In the genomic region with DNA sequence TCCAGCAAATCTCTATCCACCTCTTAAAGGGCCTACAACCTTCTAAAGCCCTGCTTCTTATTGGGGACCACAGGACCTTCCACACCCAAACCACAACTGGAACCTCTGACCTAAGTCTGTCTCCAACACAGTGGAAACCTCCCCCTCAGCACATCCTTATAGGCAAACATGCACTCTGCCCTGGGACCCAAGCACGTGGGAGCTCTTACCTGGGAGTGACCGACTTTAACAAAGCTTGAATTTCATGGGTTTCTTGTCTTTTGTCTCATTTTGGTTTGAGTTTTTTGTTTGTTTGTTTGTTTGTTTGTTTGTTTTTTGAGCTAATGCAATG, we compare ENCODE assay signal across 9 mouse cellular contexts. TPM values are rescaled to one million over a fixed set of nuclear protein-coding genes. Genes with fewer than 3 reads are reported as not detected.
DNase-seq lines count a peak whose midpoint lies in the region; ATAC-seq lines count a peak whose summit lies in the region.
"Had no signal": no experiment of that assay in that cellular context is flagged by ENCODE, and none has a peak within 500 bp of the region (broad histone marks: within the 10 kb centered on the region; RNA-seq: fewer than 3 reads in every experiment).

No protein-coding gene starts in this region.

- H3K27me3 ChIP-seq in heart, embryonic 12.5 days (replicated peaks) = no peaks in the 10 kb centered on the region
- no peaks in the 10 kb centered on the region for H3K27me3 ChIP-seq in neural tube, embryonic 11.5 days (ENCODE audit: control insufficient read depth, insufficient read depth, low read length)
- H3K27me3 ChIP-seq in liver, embryonic 13.5 days = peaks cover 4% of the 10 kb centered on the region; the same call in 1 of the 2 replicates
- no peaks in the 10 kb centered on the region for H3K27me3 ChIP-seq in forebrain, embryonic 16.5 days (replicated peaks; ENCODE audit: control insufficient read depth, insufficient read depth, low read length)

- peak; percentile 45; the same call in 1 of the 2 replicates for ATAC-seq in heart, embryonic 12.5 days (ENCODE audit: insufficient number of reproducible peaks, low FRiP score)
- no peak for ATAC-seq in neural tube, embryonic 11.5 days (ENCODE audit: insufficient read depth, low FRiP score, low TSS enrichment)
- no peak for ATAC-seq in liver, embryonic 13.5 days (ENCODE audit: low read depth)
- ATAC-seq in forebrain, embryonic 16.5 days = no peak

- H3K4me2 ChIP-seq in heart, embryonic 12.5 days = peak overlapping the region; percentile 51; the same call in 1 of the 2 replicates
- no peak overlapping the region for H3K4me2 ChIP-seq in neural tube, embryonic 11.5 days (ENCODE audit: low read depth)
- peak overlapping the region; percentile 51 for H3K4me2 ChIP-seq in liver, embryonic 13.5 days
- H3K4me2 ChIP-seq in forebrain, embryonic 16.5 days (ENCODE audit: low read length) = no peak overlapping the region

- H3K9me3 ChIP-seq in heart, embryonic 12.5 days (replicated peaks) = peaks cover 5% of the 10 kb centered on the region; the same call in 1 of the 2 replicates
- H3K9me3 ChIP-seq in neural tube, embryonic 11.5 days (ENCODE audit: control insufficient read depth, low read length) = no peaks in the 10 kb centered on the region
- H3K9me3 ChIP-seq in liver, embryonic 13.5 days (replicated peaks) = no peaks in the 10 kb centered on the region
- H3K9me3 ChIP-seq in forebrain, embryonic 16.5 days (ENCODE audit: control insufficient read depth, low read length) = no peaks in the 10 kb centered on the region

- H3K36me3 ChIP-seq in heart, embryonic 12.5 days = no peaks in the 10 kb centered on the region
- H3K36me3 ChIP-seq in neural tube, embryonic 11.5 days (ENCODE audit: control insufficient read depth, insufficient read depth, low read length) = no peaks in the 10 kb centered on the region
- no peaks in the 10 kb centered on the region for H3K36me3 ChIP-seq in liver, embryonic 13.5 days
- H3K36me3 ChIP-seq in forebrain, embryonic 16.5 days (ENCODE audit: control insufficient read depth, insufficient read depth) = no peaks in the 10 kb centered on the region

- DNase-seq in heart, postnatal 36 days = no peak
- DNase-seq in neural tube, embryonic 11.5 days (ENCODE audit: low spot score) = no peak
- no peak for DNase-seq in neural tube, embryonic 10.5 days (ENCODE audit: extremely low spot score, low spot score)
- no peak for DNase-seq in liver, embryonic 13.5 days
- DNase-seq in layer of hippocampus, postnatal 36 days = no peak
- DNase-seq in urinary bladder, postnatal 25 days (ENCODE audit: low spot score) = no peak
- DNase-seq: left cerebral cortex, postnatal 4 days had no signal

- no peak overlapping the region for H3K4me3 ChIP-seq in heart, embryonic 12.5 days
- no peak overlapping the region for H3K4me3 ChIP-seq in neural tube, embryonic 11.5 days (ENCODE audit: low read depth, low read length)
- no peak overlapping the region for H3K4me3 ChIP-seq in liver, embryonic 13.5 days (replicated peaks)
- no peak overlapping the region for H3K4me3 ChIP-seq in forebrain, embryonic 16.5 days (replicated peaks; ENCODE audit: low read length)

- H3K27ac ChIP-seq in heart, embryonic 12.5 days (ENCODE audit: poor library complexity, severe bottlenecking) = peak overlapping the region; percentile 79
- H3K27ac ChIP-seq in neural tube, embryonic 11.5 days (ENCODE audit: low read depth, low read length) = peak overlapping the region; percentile 69; the same call in 1 of the 2 replicates
- peak overlapping the region; percentile 70; the same call in 1 of the 2 replicates for H3K27ac ChIP-seq in liver, embryonic 13.5 days
- no peak overlapping the region for H3K27ac ChIP-seq in forebrain, embryonic 16.5 days (ENCODE audit: low read length)

- intact Hi-C loops in heart, postnatal 36 days (cut with DNase I) = loop anchor here (2.0 kb wide), 1 partner anchor 21 kb away; no protein-coding TSS in a partner anchor

- no peak overlapping the region for H3K9ac ChIP-seq in heart, embryonic 12.5 days
- H3K9ac ChIP-seq in neural tube, embryonic 11.5 days (ENCODE audit: low read length) = no peak overlapping the region
- no peak overlapping the region for H3K9ac ChIP-seq in liver, embryonic 13.5 days
- H3K9ac ChIP-seq in forebrain, embryonic 16.5 days (replicated peaks; ENCODE audit: low read depth, low read length) = no peak overlapping the region

- WGBS in heart, embryonic 12.5 days = 67% methylated on average over 2 of the region's 2 CpGs
- 87% methylated on average over 2 of the region's 2 CpGs for WGBS in neural tube, embryonic 11.5 days
- WGBS in liver, embryonic 13.5 days (ENCODE audit: insufficient replicate concordance) = 11% methylated on average over 2 of the region's 2 CpGs
- 69% methylated on average over 2 of the region's 2 CpGs for WGBS in forebrain, embryonic 16.5 days

- H3K4me1 ChIP-seq in heart, embryonic 12.5 days (replicated peaks) = peaks cover 20% of the 10 kb centered on the region
- H3K4me1 ChIP-seq in neural tube, embryonic 11.5 days (ENCODE audit: control insufficient read depth, insufficient read depth, low read length) = peaks cover 20% of the 10 kb centered on the region; the same call in 1 of the 2 replicates
- H3K4me1 ChIP-seq in liver, embryonic 13.5 days (replicated peaks) = peaks cover 35% of the 10 kb centered on the region
- peaks cover 9% of the 10 kb centered on the region for H3K4me1 ChIP-seq in forebrain, embryonic 16.5 days (replicated peaks; ENCODE audit: control insufficient read depth, insufficient read depth, low read length)

RNA-seq across cellular contexts. Expression of gene Gmpr, which starts 51.4 kb away (rescaled TPM):
- 165 and 166 TPM in 2 replicates for polyA plus RNA-seq in heart, embryonic 12.5 days (2016; fragmentation: Nextera tagmentation; extraction: Ambion mirVana)
- total RNA-seq in heart, postnatal 36 days (2021) = 100 to 1,000 TPM; 174 to 188 TPM
- polyA plus RNA-seq in neural tube, embryonic 11.5 days (2014; fragmentation: Nextera tagmentation; extraction: Ambion mirVana) = 27.7 and 29.1 TPM in 2 replicates
- polyA plus RNA-seq in liver, embryonic 13.5 days (2015; fragmentation: Nextera tagmentation; extraction: Ambion mirVana) = 352 and 354 TPM in 2 replicates
- 10 to 100 TPM; 59.6 to 64.5 TPM for total RNA-seq in layer of hippocampus, postnatal 36 days (2021)
- polyA plus RNA-seq in forebrain, embryonic 16.5 days (2015; fragmentation: Nextera tagmentation; extraction: Ambion mirVana) = 20.3 and 25.9 TPM in 2 replicates

Comparison
In these comparisons a context has a peak if more than half of its experiments do, and no peak if none do; other contexts are left out.
1. H3K4me2 ChIP-seq: peak in heart, embryonic 12.5 days (single experiment) and liver, embryonic 13.5 days (single experiment); none in neural tube, embryonic 11.5 days (single experiment) and forebrain, embryonic 16.5 days (single experiment).